Mouse (Mus musculus) testis, adult 2 months (tissue): Measurements from ENCODE around the gene Cat.

ENCODE experiments used
- CTCF ChIP-seq: fragments of 200-500 bp; IDR thresholded peaks from 2 replicates; pipeline ENCODE4 v1.5.1; 2012; ENCODE audit warnings: low read depth, mild to moderate bottlenecking, inconsistent platforms, low read length, moderate library complexity; ENCODE audit not compliant: control insufficient read depth, insufficient read depth, insufficient replicate concordance
- POLR2A ChIP-seq: fragments of 200-500 bp; IDR thresholded peaks from 2 replicates; pipeline ENCODE4 v1.6.1; 2012; ENCODE audit warnings: low read depth, mild to moderate bottlenecking, inconsistent platforms, low read length, moderate library complexity; ENCODE audit not compliant: control insufficient read depth

- TF ChIP-seq POLR2A = no peak
- TF ChIP-seq CTCF = no peak
These were observed 73.1 kb downstream of the Cat start for GRCm38 (mm10) chr2:103411816-103412215.
